Mouse (Mus musculus) olfactory bulb, adult 2 months (tissue): ENCODE measurements around the gene Slc24a1.

Source experiments
- CTCF ChIP-seq: fragments of 200-500 bp; IDR thresholded peaks from 2 replicates; pipeline ENCODE4 v1.5.1; 2012; ENCODE audit warnings: low read depth, mild to moderate bottlenecking, low read length, moderate library complexity; ENCODE audit not compliant: insufficient read depth
- POLR2A ChIP-seq: fragments of 200-500 bp; IDR thresholded peaks from 2 replicates; pipeline ENCODE4 v1.6.1; 2012; ENCODE audit warnings: mild to moderate bottlenecking, low read depth, low read length, moderate library complexity; ENCODE audit not compliant: insufficient read depth

DNA sequence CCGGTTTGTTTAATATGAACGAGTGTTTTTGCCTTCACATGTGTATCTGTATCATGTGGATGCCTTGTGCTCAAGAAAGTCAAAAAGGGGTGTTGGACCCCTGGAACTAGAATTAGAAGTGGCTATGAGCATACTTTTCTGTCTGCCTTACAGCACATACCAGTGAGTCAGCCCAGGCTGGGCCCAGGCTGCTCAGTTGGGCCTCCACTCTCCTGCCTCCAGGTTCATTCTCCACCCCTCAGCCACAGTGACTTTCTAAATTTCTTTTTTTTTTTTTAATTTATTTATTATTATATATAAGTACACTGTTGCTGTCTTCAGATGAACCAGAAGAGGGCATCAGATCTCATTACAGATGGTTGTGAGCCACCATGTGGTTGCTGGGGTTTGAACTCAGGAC, 11.6 kb downstream of the Slc24a1 start:
- TF ChIP-seq CTCF, result no peak
- no peak for TF ChIP-seq POLR2A
